In the genomic region with DNA sequence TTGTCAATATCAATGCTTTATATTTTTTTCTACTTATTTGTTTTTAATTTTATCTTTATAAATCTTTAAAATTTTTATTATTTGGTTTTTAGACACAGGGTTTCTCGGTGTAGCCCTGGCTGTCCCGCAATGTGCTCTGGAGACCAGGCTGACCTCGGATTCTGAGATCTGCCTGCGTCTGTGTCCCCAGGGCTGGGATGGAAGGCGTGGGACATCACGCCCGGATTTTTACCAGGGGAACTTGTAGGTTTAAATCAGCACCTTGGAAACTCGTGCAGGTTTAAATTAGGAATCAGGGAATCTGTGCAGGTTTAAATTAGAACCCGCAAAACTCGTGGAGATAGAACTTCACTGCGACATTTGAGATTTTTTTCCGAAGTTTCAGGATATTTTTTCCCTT, we compare ENCODE assay signal across 8 mouse cellular contexts. TPM values are rescaled to one million over a fixed set of nuclear protein-coding genes. Genes with fewer than 3 reads are reported as not detected.
DNase-seq lines count a peak whose midpoint lies in the region; ATAC-seq and TF ChIP-seq lines count a peak whose summit lies in the region.
"Not testable (repeated sequence)": the region's sequence is repeated elsewhere in the genome, so short reads cannot be mapped to it uniquely, and the experiment has no call there.

No protein-coding gene starts in this region.

- not testable (repeated sequence) for H3K4me2 ChIP-seq in forebrain, embryonic 11.5 days (ENCODE audit: low read depth, low read length, severe bottlenecking); midbrain, embryonic 14.5 days (ENCODE audit: low read length)

- peak; percentile 100 for DNase-seq in ES-E14 (ENCODE audit: low read depth, low spot score)
- peak; percentile 55 for DNase-seq in cerebellum, adult 11-12 months
- peak; percentile 71 for DNase-seq in forebrain, embryonic 11.5 days (ENCODE audit: low spot score)
- peak; percentile 49 for DNase-seq in heart, postnatal 4 days
- DNase-seq in left cerebral cortex, adult 2 months (ENCODE audit: extremely low spot score in 1 of 2, low spot score in 2 of 2) = peak; percentile 40 to 65
- DNase-seq in midbrain, embryonic 14.5 days = peak; percentile 40
- DNase-seq in spleen, postnatal 4 days (ENCODE audit: low spot score in 2 of 2) = peak; percentile 64 to 79
- DNase-seq in yolk sac, embryonic 10.5 days (ENCODE audit: low spot score) = peak; percentile 4

- peak overlapping the region; percentile 88 for H3K27ac ChIP-seq in ES-E14 (ENCODE audit: insufficient read depth, low read depth, low read length, poor library complexity, severe bottlenecking)
- not testable (repeated sequence) for H3K27ac ChIP-seq in forebrain, embryonic 11.5 days (ENCODE audit: low read depth, low read length); left cerebral cortex, adult 2 months; midbrain, embryonic 14.5 days (replicated peaks; ENCODE audit: low read depth, low read length)

- H3K36me3 ChIP-seq in ES-E14 (ENCODE audit: control insufficient read depth, insufficient read depth, low read length, poor library complexity, severe bottlenecking) = peaks cover 50% of the 10 kb centered on the region
- H3K36me3 ChIP-seq in forebrain, embryonic 11.5 days (ENCODE audit: control insufficient read depth, insufficient read depth, low read length) = peaks cover 26% of the 10 kb centered on the region; the same call in 1 of the 2 replicates
- peaks cover 41% of the 10 kb centered on the region for H3K36me3 ChIP-seq in midbrain, embryonic 14.5 days (ENCODE audit: control insufficient read depth, insufficient read depth, low read length)

- not testable (repeated sequence) for H3K9ac ChIP-seq in ES-E14 (ENCODE audit: insufficient read depth, low read depth, low read length, poor library complexity, severe bottlenecking); forebrain, embryonic 11.5 days (ENCODE audit: low read length); midbrain, embryonic 14.5 days (replicated peaks; ENCODE audit: low read length)

- WGBS in forebrain, embryonic 11.5 days = 77% methylated on average over 12 of the region's 12 CpGs
- 73% methylated on average over 12 of the region's 12 CpGs for WGBS in midbrain, embryonic 14.5 days

- H3K27me3 ChIP-seq in forebrain, embryonic 11.5 days (ENCODE audit: control insufficient read depth, insufficient read depth, low read length); midbrain, embryonic 14.5 days (ENCODE audit: control insufficient read depth, insufficient read depth, low read length): not testable (repeated sequence)

- not testable (repeated sequence) for H3K9me3 ChIP-seq in ES-E14 (ENCODE audit: control insufficient read depth, insufficient read depth, low read depth, low read length)
- peaks cover 22% of the 10 kb centered on the region for H3K9me3 ChIP-seq in forebrain, embryonic 11.5 days (ENCODE audit: control insufficient read depth, low read length)
- H3K9me3 ChIP-seq in midbrain, embryonic 14.5 days (ENCODE audit: control insufficient read depth, low read length) = peaks cover 18% of the 10 kb centered on the region

- H3K4me1 ChIP-seq in ES-E14 (ENCODE audit: control insufficient read depth in 2 of 2, insufficient read depth in 2 of 2, low read length in 2 of 2, poor library complexity in 1 of 2); forebrain, embryonic 11.5 days (replicated peaks; ENCODE audit: control insufficient read depth, insufficient read depth, low read length); midbrain, embryonic 14.5 days (ENCODE audit: control insufficient read depth, insufficient read depth, low read length): not testable (repeated sequence)

- intact Hi-C loops in left cerebral cortex, adult 2 months (cut with DNase I) = not testable (repeated sequence)

- not testable (repeated sequence) for ATAC-seq in forebrain, embryonic 11.5 days (replicated peaks; ENCODE audit: low FRiP score); midbrain, embryonic 14.5 days (ENCODE audit: low FRiP score, low TSS enrichment)

- not testable (repeated sequence) for H3K4me3 ChIP-seq in ES-E14 (ENCODE audit: insufficient read depth in 1 of 2, low read depth in 1 of 2, low read length in 2 of 2, poor library complexity in 1 of 2, severe bottlenecking in 1 of 2); forebrain, embryonic 11.5 days (ENCODE audit: low read depth, low read length); left cerebral cortex, adult 2 months; midbrain, embryonic 14.5 days (replicated peaks; ENCODE audit: low read depth, low read length)

- in situ Hi-C loops in ES-E14 (cut with MboI; ENCODE audit: low sequenced_read_pairs in 2 of 2, unreplicated experiment in 2 of 2) = not testable (repeated sequence)

- TF ChIP-seq CTCF in left cerebral cortex, adult 2 months (IDR thresholded peaks at IDR 0.05) = not testable (repeated sequence)

RNA-seq across cellular contexts. Expression of a gene that starts 11.7 kb away (rescaled TPM):
- total RNA-seq in ES-E14 (2012; rRNA removed) = 165 and 322 TPM in 2 replicates
- 321 and 384 TPM in 2 replicates for polyA plus RNA-seq in forebrain, embryonic 11.5 days (2014; fragmentation: Nextera tagmentation; extraction: Ambion mirVana)
- 100 to 1,000 TPM in 1 of 2 experiments, 10 to 100 TPM in 1; 99.1 to 109 TPM for total RNA-seq in heart, postnatal 4 days (2021)
- total RNA-seq in left cerebral cortex, adult 2 months (2021) = 100 to 1,000 TPM; 190 to 207 TPM
- polyA plus RNA-seq in midbrain, embryonic 14.5 days (2014; fragmentation: Nextera tagmentation; extraction: Ambion mirVana) = 126 and 339 TPM in 2 replicates

Comparison
In these comparisons a context has a peak if more than half of its experiments do, and no peak if none do; other contexts are left out.
1. DNase-seq: peak in every context shown above with its lines; median percentile 100 in ES-E14; 72 in spleen, postnatal 4 days; 71 in forebrain, embryonic 11.5 days; 55 in cerebellum, adult 11-12 months; 52 in left cerebral cortex, adult 2 months; 49 in heart, postnatal 4 days; 40 in midbrain, embryonic 14.5 days; 4 in yolk sac, embryonic 10.5 days.